Mouse (Mus musculus): Measurements from ENCODE around the gene Gm12216. TPM values are rescaled to one million over a fixed set of nuclear protein-coding genes. Genes with fewer than 3 reads are reported as not detected.
A peak's percentile ranks its signal among the peaks of the same experiment; 100 is the strongest.
"Not testable (repeated sequence)": the region's sequence is repeated elsewhere in the genome, so short reads cannot be mapped to it uniquely, and the experiment has no call there.

Gm12216 gene
- total RNA-seq, 2 experiments from 2014 or later: 3.0 to 5.9 TPM

- H3K4me3 ChIP-seq: peak within 1 kb of the TSS; percentile 87
- TF ChIP-seq CTCF (IDR thresholded peaks at IDR 0.05): no peak
- peak; percentile 96 to 97 for DNase-seq (ENCODE audit: extremely low spot score in 1 of 2, low spot score in 2 of 2)
- peak within 1 kb of the TSS; percentile 83 for H3K27ac ChIP-seq
- intact Hi-C loops (cut with DNase I): no loop called here
These were observed 32.7 kb upstream of the Gm12216 start, which contains the start of gene Slc22a5 for GRCm38 (mm10) chr11:53891505-53892451. Gene Slc22a5 (minus strand): TSS chr11:53891660.

- Histone ChIP-seq H3K27ac (peak overlapping the region; percentile 83), H3K4me3 (peak overlapping the region; percentile 87)
- no peak for DNase-seq (ENCODE audit: extremely low spot score in 1 of 2, low spot score in 2 of 2)
- intact Hi-C loops (cut with DNase I): no loop called here
- no peak for TF ChIP-seq CTCF (IDR thresholded peaks at IDR 0.05)
These were observed 31.9 kb upstream of the Gm12216 start for GRCm38 (mm10) chr11:53890906-53891504.

GRCm38 (mm10) chr11:53890225-53890624 is 31.2 kb upstream of the Gm12216 start:
- intact Hi-C loops (cut with DNase I): no loop called here
- no peak for TF ChIP-seq CTCF (IDR thresholded peaks at IDR 0.05)
- no peak for DNase-seq (ENCODE audit: extremely low spot score in 1 of 2, low spot score in 2 of 2)
- H3K27ac ChIP-seq: no peak overlapping the region
- 0 out of 2 replicates have a peak overlapping the region, but pooled peaks have one; percentile 7 for H3K4me3 ChIP-seq

GRCm38 (mm10) chr11:53889091-53889645 is 30.1 kb upstream of the Gm12216 start:
- Histone ChIP-seq H3K27ac (no peak overlapping the region), H3K4me3 (no peak overlapping the region)
- DNase-seq (ENCODE audit: extremely low spot score in 1 of 2, low spot score in 2 of 2): no peak
- no peak for TF ChIP-seq CTCF (IDR thresholded peaks at IDR 0.05)
- intact Hi-C loops (cut with DNase I): no loop called here

- Histone ChIP-seq H3K27ac (no peak overlapping the region), H3K4me3 (no peak overlapping the region)
- intact Hi-C loops (cut with DNase I): no loop called here
- DNase-seq (ENCODE audit: extremely low spot score in 1 of 2, low spot score in 2 of 2): no peak
- TF ChIP-seq CTCF (IDR thresholded peaks at IDR 0.05): no peak
These were observed 29.2 kb upstream of the Gm12216 start for GRCm38 (mm10) chr11:53888242-53888641.

GRCm38 (mm10) chr11:53883287-53883686 is 24.2 kb upstream of the Gm12216 start:
- Histone ChIP-seq H3K27ac (no peak overlapping the region), H3K4me3 (no peak overlapping the region)
- no peak for TF ChIP-seq CTCF (IDR thresholded peaks at IDR 0.05)
- intact Hi-C loops (cut with DNase I): no loop called here
- DNase-seq (ENCODE audit: extremely low spot score in 1 of 2, low spot score in 2 of 2): no peak

- H3K4me3 ChIP-seq; H3K27ac ChIP-seq; DNase-seq (ENCODE audit: extremely low spot score in 1 of 2, low spot score in 2 of 2); intact Hi-C loops (cut with DNase I): not testable (repeated sequence)
These were observed 19.0 kb upstream of the Gm12216 start for GRCm38 (mm10) chr11:53878096-53878495.

GRCm38 (mm10) chr11:53876488-53876887 is 17.4 kb upstream of the Gm12216 start:
- DNase-seq (ENCODE audit: extremely low spot score in 1 of 2, low spot score in 2 of 2): no peak
- H3K4me3 ChIP-seq: no peak overlapping the region
- intact Hi-C loops (cut with DNase I): no loop called here
- H3K27ac ChIP-seq: no peak overlapping the region
- no peak for TF ChIP-seq CTCF (IDR thresholded peaks at IDR 0.05)

GRCm38 (mm10) chr11:53874706-53875105 is 15.7 kb upstream of the Gm12216 start:
- intact Hi-C loops (cut with DNase I): no loop called here
- Histone ChIP-seq H3K4me3 (no peak overlapping the region), H3K27ac (no peak overlapping the region)
- DNase-seq (ENCODE audit: extremely low spot score in 1 of 2, low spot score in 2 of 2): no peak
- TF ChIP-seq CTCF (IDR thresholded peaks at IDR 0.05): peak; percentile 60

GRCm38 (mm10) chr11:53873909-53874704 is 15.1 kb upstream of the Gm12216 start:
- DNase-seq (ENCODE audit: extremely low spot score in 1 of 2, low spot score in 2 of 2); H3K4me3 ChIP-seq; intact Hi-C loops (cut with DNase I); H3K27ac ChIP-seq: not testable (repeated sequence)

- no peak for TF ChIP-seq CTCF (IDR thresholded peaks at IDR 0.05)
- DNase-seq (ENCODE audit: extremely low spot score in 1 of 2, low spot score in 2 of 2): no peak
- intact Hi-C loops (cut with DNase I): no loop called here
- Histone ChIP-seq H3K27ac (no peak overlapping the region), H3K4me3 (no peak overlapping the region)
These were observed 12.9 kb upstream of the Gm12216 start for GRCm38 (mm10) chr11:53871786-53872507.
